Mouse (Mus musculus): ENCODE measurements around the gene Mpo. TPM values are rescaled to one million over a fixed set of nuclear protein-coding genes. Genes with fewer than 3 reads are reported as not detected.

The Mpo gene
- 0.46 and 1.1 TPM in 2 replicates for polyA plus RNA-seq (2012; rRNA removed)

GRCm38 (mm10) chr11:87793460-87793859 is at the start of gene Mpo:
TSS of gene Mpo (plus strand) at chr11:87793581.
- DNase-seq (ENCODE audit: low spot score) = no peak

GRCm38 (mm10) chr11:87743691-87744090 is 49.7 kb upstream of the Mpo start:
- no peak for DNase-seq (ENCODE audit: low spot score)

GRCm38 (mm10) chr11:87744964-87745363 is 48.4 kb upstream of the Mpo start:
- DNase-seq (ENCODE audit: low spot score) = no peak

GRCm38 (mm10) chr11:87745632-87746555 is 47.5 kb upstream of the Mpo start:
- DNase-seq (ENCODE audit: low spot score) = no peak

- no peak for DNase-seq (ENCODE audit: low spot score)
Measured at GRCm38 (mm10) chr11:87747312-87747711, 46.1 kb upstream of the Mpo start.

- no peak for DNase-seq (ENCODE audit: low spot score)
Measured at GRCm38 (mm10) chr11:87747716-87748115, 45.7 kb upstream of the Mpo start.

GRCm38 (mm10) chr11:87748132-87749119 is 45.0 kb upstream of the Mpo start:
- no peak for DNase-seq (ENCODE audit: low spot score)

- DNase-seq (ENCODE audit: low spot score) = no peak
Measured at GRCm38 (mm10) chr11:87749192-87750042, 44.0 kb upstream of the Mpo start.

GRCm38 (mm10) chr11:87750043-87750421 is 43.3 kb upstream of the Mpo start:
- DNase-seq (ENCODE audit: low spot score) = no peak

GRCm38 (mm10) chr11:87750521-87750920 is 42.9 kb upstream of the Mpo start:
- DNase-seq (ENCODE audit: low spot score) = no peak

GRCm38 (mm10) chr11:87751031-87751430 is 42.4 kb upstream of the Mpo start:
- no peak for DNase-seq (ENCODE audit: low spot score)

GRCm38 (mm10) chr11:87751491-87751966 is 41.9 kb upstream of the Mpo start:
- no peak for DNase-seq (ENCODE audit: low spot score)

GRCm38 (mm10) chr11:87752307-87752706 is 41.1 kb upstream of the Mpo start:
- no peak for DNase-seq (ENCODE audit: low spot score)

- no peak for DNase-seq (ENCODE audit: low spot score)
Measured at GRCm38 (mm10) chr11:87753255-87753654, 40.1 kb upstream of the Mpo start.

GRCm38 (mm10) chr11:87753891-87754501 is 39.4 kb upstream of the Mpo start:
- DNase-seq (ENCODE audit: low spot score) = no peak

GRCm38 (mm10) chr11:87754603-87755002 is 38.8 kb upstream of the Mpo start:
- no peak for DNase-seq (ENCODE audit: low spot score)

- no peak for DNase-seq (ENCODE audit: low spot score)
Measured at GRCm38 (mm10) chr11:87755360-87756017, 37.9 kb upstream of the Mpo start.

- DNase-seq (ENCODE audit: low spot score) = no peak
Measured at GRCm38 (mm10) chr11:87756251-87756820, 37.0 kb upstream of the Mpo start.

GRCm38 (mm10) chr11:87757001-87757954 is 36.1 kb upstream of the Mpo start:
- DNase-seq (ENCODE audit: low spot score) = no peak

Measured in urinary bladder, adult 2 months (tissue).